Mouse (Mus musculus) lung, postnatal 0 days (tissue): ENCODE data around the gene Wfdc21. TPM values are rescaled to one million over a fixed set of nuclear protein-coding genes. Genes with fewer than 3 reads are reported as not detected.

Experiments
- ATAC-seq: fragments of 200-750 bp; cut with Nextera tagmentation; 2 replicates; pipeline ENCODE4 v1.8.0; 2017; ENCODE audit warnings: moderate library complexity
- DNase-seq: peaks from one replicate; pipeline ENCODE4 v3.0.0-alpha.2; 2016; ENCODE audit warnings: low spot score
- H3K27ac ChIP-seq: fragments of 300-500 bp; sonication (generic); 2 replicates; pipeline ENCODE4 v1.5.1; 2014; ENCODE audit warnings: antibody characterized with exemption, mild to moderate bottlenecking, low read length, mixed read lengths
- H3K27me3 ChIP-seq: fragments of 300-500 bp; sonication (generic); replicated peaks from 2 replicates; pipeline ENCODE4 v1.6.1; 2014; ENCODE audit warnings: low read length, mixed read lengths; ENCODE audit not compliant: insufficient read depth
- H3K36me3 ChIP-seq: fragments of 300-500 bp; sonication (generic); 2 replicates; pipeline ENCODE4 v1.6.1; 2014; ENCODE audit warnings: low read length, mixed read lengths; ENCODE audit not compliant: insufficient read depth
- H3K4me1 ChIP-seq: fragments of 300-500 bp; sonication (generic); 2 replicates; pipeline ENCODE4 v1.6.1; 2014; ENCODE audit warnings: antibody characterized with exemption, low read depth, low read length, mixed read lengths; ENCODE audit not compliant: insufficient read depth
- H3K4me2 ChIP-seq: fragments of 300-500 bp; sonication (generic); replicated peaks from 2 replicates; pipeline ENCODE4 v1.6.1; 2014; ENCODE audit warnings: low read depth, mild to moderate bottlenecking, low read length, moderate library complexity, mixed read lengths
- H3K4me3 ChIP-seq: fragments of 300-500 bp; sonication (generic); 2 replicates; pipeline ENCODE4 v1.5.1; 2014; ENCODE audit warnings: low read depth, low read length
- H3K9ac ChIP-seq: fragments of 300-500 bp; sonication (generic); replicated peaks from 2 replicates; pipeline ENCODE4 v1.6.1; 2014; ENCODE audit warnings: low read depth, mild to moderate bottlenecking
- H3K9me3 ChIP-seq: fragments of 300-500 bp; sonication (generic); 2 replicates; pipeline ENCODE4 v1.6.1; 2016; ENCODE audit warnings: low read length, mixed read lengths
- CTCF ChIP-seq: IDR thresholded peaks from 2 replicates; pipeline ENCODE4 v1.5.1; 2016; ENCODE audit warnings: antibody characterized with exemption, mild to moderate bottlenecking
- EP300 ChIP-seq: IDR thresholded peaks from 2 replicates; pipeline ENCODE4 v1.6.1; 2016; ENCODE audit warnings: antibody characterized with exemption, mild to moderate bottlenecking, control low read depth
- WGBS: fragments of 180-500 bp; shearing (Covaris S2); extraction: QIAGEN DNeasy Blood & Tissue Kit; methylation state at CpG from one replicate; pipeline ENCODE4 v1.1.7; 2014; 5-methylcytosine and 5-hydroxymethylcytosine counted together
- polyA plus RNA-seq: library from polyadenylated mRNA; unstranded; fragments of >200 nt; fragmentation: Nextera tagmentation; extraction: Ambion mirVana; gene quantifications from 2 replicates; pipeline ENCODE4 v1.2.1, GENCODE M21; 2015

Gene Wfdc21
- 13.8 and 16.6 TPM in 2 replicates for polyA plus RNA-seq

DNA sequence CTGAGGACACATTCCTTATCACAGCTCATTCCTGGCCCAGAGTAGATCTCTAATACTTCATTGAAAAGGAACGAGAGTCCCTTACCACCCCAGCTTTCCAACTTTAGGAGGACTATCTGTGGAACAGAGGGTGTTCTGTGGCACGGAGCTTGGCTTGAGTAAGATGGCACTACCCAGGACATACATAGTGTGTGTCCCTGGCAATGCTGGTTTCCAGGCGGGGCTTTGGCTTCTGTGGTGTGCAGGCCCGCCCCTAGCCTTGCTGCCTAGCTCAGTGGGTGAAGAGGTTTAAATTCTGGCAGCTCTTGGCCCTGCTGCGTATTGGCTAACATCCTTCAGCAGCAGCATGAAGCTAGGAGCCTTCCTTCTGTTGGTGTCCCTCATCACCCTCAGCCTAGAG, at the start of gene Wfdc21:
TSS of gene Wfdc21 (plus strand) at position 260 of the 400 bp plus-strand sequence.
- WGBS: 61% methylated on average over 5 of the region's 5 CpGs
- H3K4me3 ChIP-seq: no peak within 1 kb of the TSS
- TF ChIP-seq CTCF (no peak), EP300 (no peak)
- no peaks in the 10 kb centered on the region for H3K4me1 ChIP-seq
- H3K9me3 ChIP-seq: no peaks in the 10 kb centered on the region
- ATAC-seq: no peak
- no peak within 1 kb of the TSS for H3K27ac ChIP-seq
- H3K27me3 ChIP-seq: no peaks in the 10 kb centered on the region
- no peak for DNase-seq
- no peak within 1 kb of the TSS for H3K9ac ChIP-seq
- no peak within 1 kb of the TSS for H3K4me2 ChIP-seq
- no peaks in the 10 kb centered on the region for H3K36me3 ChIP-seq

DNA sequence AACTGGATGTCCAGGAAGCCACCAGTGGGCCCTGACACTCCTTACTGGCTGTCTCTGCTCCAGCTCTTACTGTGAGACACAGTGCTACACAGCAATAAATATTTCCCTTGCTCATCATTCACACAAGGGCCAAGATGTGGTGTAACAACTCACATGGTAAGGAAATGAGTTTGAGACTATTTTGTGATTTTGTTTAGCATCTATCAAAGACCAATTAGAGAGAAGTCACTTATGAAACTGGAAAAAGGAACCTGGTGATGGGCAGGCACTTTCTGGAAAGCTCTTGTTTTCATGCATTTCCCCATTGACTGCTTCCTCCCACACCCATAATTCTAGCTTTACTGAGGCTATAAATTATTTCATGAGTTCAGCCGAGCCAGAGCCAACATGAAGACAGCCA, 43.0 kb upstream of the Wfdc21 start, which contains the start of gene Wfdc17:
TSS of gene Wfdc17 (plus strand) at position 287 of the 400 bp plus-strand sequence.
- WGBS: 27% methylated on average over 1 of the region's 1 CpGs
- DNase-seq (peak; percentile 10), ATAC-seq (no peak)
- H3K4me2 ChIP-seq: no peak within 1 kb of the TSS
- no peak within 1 kb of the TSS for H3K9ac ChIP-seq
- no peak within 1 kb of the TSS for H3K27ac ChIP-seq
- no peak for TF ChIP-seq EP300
- no peak for TF ChIP-seq CTCF
- no peaks in the 10 kb centered on the region for H3K4me1 ChIP-seq
- no peaks in the 10 kb centered on the region for H3K36me3 ChIP-seq
- H3K9me3 ChIP-seq: no peaks in the 10 kb centered on the region
- no peak within 1 kb of the TSS for H3K4me3 ChIP-seq
- H3K27me3 ChIP-seq: no peaks in the 10 kb centered on the region

DNA sequence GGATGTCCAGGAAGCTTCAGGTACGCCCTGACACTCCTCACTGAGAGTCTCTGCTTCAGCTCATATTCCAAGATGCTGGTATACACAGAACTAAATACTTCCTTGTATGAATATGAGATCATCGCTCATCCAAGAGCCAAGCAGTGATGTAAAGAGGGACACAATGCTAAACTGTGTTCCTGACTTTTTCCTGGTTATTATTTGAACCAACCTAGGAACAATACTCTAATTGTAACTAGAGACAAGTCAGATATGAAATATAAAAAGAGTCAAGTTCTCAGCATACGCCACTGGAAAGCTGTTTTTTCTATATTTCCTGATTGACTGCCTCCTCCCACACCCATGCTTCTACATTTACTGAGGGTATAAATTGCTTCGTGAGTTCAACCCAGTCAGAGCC, 38.0 kb upstream of the Wfdc21 start, which contains the start of gene Wfdc18:
TSS of gene Wfdc18 (plus strand) at position 301 of the 400 bp plus-strand sequence.
- TF ChIP-seq CTCF: no peak
- TF ChIP-seq EP300: no peak
- Histone ChIP-seq H3K27me3 (no peaks in the 10 kb centered on the region), H3K36me3 (no peaks in the 10 kb centered on the region), H3K4me1 (no peaks in the 10 kb centered on the region), H3K4me3 (no peak within 1 kb of the TSS), H3K9me3 (no peaks in the 10 kb centered on the region), H3K27ac (no peak within 1 kb of the TSS), H3K4me2 (no peak within 1 kb of the TSS), H3K9ac (no peak within 1 kb of the TSS)
- DNase-seq: no peak
- WGBS: 66% methylated on average over 4 of the region's 4 CpGs
- ATAC-seq: no peak

DNA sequence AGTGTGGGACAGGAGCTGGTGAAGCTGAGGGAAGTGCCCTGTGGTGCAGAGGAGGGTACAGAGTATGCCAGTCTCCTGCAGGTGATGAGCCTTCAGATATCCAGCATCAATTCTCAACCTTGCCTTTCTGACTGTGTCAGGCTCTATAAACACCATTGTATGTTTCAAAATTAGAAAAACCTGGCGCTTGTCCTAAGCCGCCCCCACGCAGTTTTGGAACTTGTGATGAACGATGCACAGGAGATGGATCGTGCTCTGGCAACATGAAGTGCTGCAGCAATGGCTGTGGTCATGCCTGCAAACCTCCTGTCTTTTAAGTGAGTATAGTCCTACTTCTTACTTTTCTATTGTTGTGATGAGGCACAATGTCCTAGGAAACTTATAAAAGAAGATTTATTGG, 37.1 kb upstream of the Wfdc21 start:
- DNase-seq: no peak
- Histone ChIP-seq H3K4me1 (no peaks in the 10 kb centered on the region), H3K36me3 (no peaks in the 10 kb centered on the region), H3K4me2 (no peak overlapping the region), H3K27ac (no peak overlapping the region), H3K9ac (no peak overlapping the region), H3K4me3 (no peak overlapping the region), H3K27me3 (no peaks in the 10 kb centered on the region), H3K9me3 (no peaks in the 10 kb centered on the region)
- ATAC-seq: no peak
- TF ChIP-seq CTCF: no peak
- TF ChIP-seq EP300: no peak
- 83% methylated on average over 5 of the region's 5 CpGs for WGBS

DNA sequence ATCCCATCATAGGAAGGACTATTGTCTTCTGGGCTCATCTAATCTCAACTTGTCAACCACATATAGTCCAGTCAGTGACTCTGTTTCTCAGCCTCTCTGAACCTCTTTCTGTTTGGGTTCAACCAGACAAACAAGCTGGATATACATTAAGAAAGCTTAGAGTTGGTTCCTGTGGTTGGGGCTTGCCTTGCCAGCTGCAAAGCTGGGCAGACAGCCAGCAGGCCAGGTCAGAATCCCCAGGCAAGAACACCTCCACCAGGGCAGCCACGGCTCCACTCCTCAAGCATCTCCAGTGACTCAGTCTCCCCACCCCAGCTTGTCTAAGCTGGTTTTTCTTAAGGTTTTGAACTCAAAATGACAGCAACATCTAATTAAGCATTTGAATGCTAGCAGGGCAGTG, 34.1 kb upstream of the Wfdc21 start:
- no peaks in the 10 kb centered on the region for H3K4me1 ChIP-seq
- no peak overlapping the region for H3K9ac ChIP-seq
- no peak overlapping the region for H3K4me2 ChIP-seq
- H3K9me3 ChIP-seq: no peaks in the 10 kb centered on the region
- no peak for TF ChIP-seq CTCF
- no peak for TF ChIP-seq EP300
- H3K27ac ChIP-seq: no peak overlapping the region
- 33% methylated on average over 1 of the region's 1 CpGs for WGBS
- H3K4me3 ChIP-seq: no peak overlapping the region
- H3K27me3 ChIP-seq: no peaks in the 10 kb centered on the region
- ATAC-seq (no peak), DNase-seq (no peak)
- no peaks in the 10 kb centered on the region for H3K36me3 ChIP-seq

DNA sequence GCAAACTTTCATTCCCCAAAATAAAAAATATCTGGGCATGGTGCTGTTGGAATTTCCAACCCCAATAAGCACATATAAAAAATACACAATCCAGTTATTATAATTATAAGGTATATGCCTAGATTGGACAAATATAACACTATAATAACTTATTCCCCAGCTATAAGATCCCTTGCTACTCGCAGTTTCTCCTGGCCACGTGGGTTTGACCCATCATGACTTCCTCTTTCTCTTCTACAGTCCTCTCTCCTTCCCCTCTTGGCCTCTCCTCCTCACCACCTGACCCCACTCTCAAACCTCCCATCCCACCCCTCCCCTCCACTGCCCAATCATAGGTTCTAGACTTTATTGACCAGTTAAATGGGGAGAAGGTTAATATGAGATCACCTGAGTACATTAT, 32.8 kb upstream of the Wfdc21 start:
- Histone ChIP-seq H3K27ac (no peak overlapping the region), H3K4me2 (no peak overlapping the region), H3K27me3 (no peaks in the 10 kb centered on the region), H3K36me3 (no peaks in the 10 kb centered on the region), H3K4me1 (no peaks in the 10 kb centered on the region), H3K9ac (no peak overlapping the region), H3K9me3 (no peaks in the 10 kb centered on the region), H3K4me3 (no peak overlapping the region)
- ATAC-seq: no peak
- TF ChIP-seq CTCF (no peak), EP300 (no peak)
- no peak for DNase-seq
- 64% methylated on average over 2 of the region's 2 CpGs for WGBS
